Mouse (Mus musculus): ENCODE data around the gene Klc2.
"Not testable (repeated sequence)": the region's sequence is repeated elsewhere in the genome, so short reads cannot be mapped to it uniquely, and the experiment has no call there.

Klc2 gene

DNA sequence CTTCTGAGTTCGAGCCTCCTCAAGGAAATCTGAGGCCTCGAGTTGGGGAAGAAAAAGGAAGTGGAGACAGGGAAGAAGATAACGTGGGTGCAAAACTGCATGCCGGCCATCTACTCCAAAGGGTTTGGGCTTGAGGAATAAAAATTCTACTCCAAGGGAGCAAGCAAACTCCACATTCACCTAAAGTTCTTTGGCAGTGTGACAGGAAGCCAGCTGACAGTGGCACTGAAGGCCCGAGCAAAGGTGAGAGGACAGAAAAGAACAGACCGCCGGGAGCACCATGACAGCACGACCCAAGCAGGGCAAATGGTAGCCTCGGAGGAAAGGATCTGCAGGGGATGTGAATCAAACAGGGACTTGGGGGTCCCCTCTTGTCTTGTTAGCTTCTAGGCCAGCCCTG is 12.3 kb downstream of the Klc2 start:
- DNase-seq (ENCODE audit: low read depth, low spot score): no peak

DNA sequence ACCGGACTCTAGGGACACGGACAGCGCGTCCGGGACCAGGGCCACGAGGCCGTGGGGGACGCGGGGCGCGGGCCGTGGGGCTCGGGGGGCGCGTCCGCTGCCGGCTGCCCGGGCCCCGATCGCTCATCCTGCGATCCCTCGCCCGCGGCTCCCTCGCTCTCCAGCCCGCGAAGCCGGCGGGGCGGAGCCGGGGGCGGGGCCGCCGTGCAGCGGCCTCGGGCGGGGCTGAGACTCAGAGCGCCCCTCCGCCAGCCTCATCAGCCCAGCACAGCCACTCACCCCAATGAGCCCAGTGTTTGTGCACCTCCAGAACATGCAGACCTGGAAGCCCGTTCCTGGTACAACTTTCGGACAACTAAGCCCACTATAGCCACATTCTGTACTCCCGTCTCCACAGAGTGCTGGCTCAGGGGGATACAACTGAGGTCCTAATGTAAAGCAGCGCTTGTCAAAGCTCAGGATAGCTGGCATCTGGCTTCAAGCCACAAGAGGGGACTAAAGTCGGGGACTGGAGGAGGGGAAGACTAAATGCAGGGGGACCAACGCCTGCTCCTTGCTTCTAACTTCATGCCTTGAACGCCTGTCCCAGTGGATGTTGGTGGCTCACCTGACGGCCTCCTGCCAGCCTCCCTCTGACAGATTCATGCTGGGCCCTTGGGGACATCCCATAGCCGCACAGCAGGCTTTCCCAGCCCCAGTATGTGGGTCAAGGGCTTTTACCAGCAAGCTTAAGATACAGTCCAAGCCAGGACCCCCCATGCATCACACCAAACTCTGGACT is 19.8 kb downstream of the Klc2 start, which contains the start of gene Cnih2:
TSS of gene Cnih2 (minus strand) at position 159 of the 781 bp plus-strand sequence.
- no peak for DNase-seq (ENCODE audit: low read depth, low spot score)

DNA sequence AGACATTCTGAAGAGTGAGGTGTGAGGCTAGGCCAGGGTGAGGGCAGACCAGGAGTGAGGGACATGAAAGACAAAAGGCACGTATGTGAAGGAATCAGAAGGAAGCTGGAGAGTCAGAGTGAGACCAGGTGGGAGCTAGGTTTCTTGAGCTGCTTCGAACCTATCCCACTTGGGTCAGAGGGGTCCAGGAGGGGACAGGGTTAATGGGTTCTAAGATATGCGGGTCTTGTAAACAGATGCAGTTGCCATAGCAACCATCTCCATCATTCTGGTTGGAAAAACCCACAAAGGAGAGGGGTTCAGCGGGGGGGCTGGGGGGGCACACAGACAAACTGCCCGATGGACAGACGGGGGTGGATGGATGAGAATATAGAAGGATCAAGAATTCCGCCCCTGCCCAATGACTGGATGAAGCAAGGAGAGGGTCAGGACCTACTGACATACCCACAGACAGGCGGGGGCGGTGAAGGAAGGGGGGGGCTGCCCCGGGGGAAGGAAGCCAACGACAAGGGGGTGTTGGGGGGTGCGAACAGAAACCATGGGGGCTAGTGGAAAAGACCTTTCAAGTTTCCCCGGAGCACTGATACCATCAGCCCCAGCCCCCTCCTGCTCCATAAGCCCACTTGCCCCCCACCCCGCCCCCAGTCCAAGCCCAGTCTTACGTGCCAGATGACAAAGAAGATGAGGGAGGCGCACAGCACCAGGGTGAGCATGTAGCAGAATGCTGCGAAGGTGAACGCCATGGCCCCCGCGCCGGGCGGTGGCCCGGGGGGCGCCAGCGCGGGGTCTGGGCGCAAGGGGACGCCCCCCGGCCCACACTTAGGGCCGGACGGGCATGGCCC is 20.6 kb downstream of the Klc2 start:
- no peak for DNase-seq (ENCODE audit: low read depth, low spot score)

DNA sequence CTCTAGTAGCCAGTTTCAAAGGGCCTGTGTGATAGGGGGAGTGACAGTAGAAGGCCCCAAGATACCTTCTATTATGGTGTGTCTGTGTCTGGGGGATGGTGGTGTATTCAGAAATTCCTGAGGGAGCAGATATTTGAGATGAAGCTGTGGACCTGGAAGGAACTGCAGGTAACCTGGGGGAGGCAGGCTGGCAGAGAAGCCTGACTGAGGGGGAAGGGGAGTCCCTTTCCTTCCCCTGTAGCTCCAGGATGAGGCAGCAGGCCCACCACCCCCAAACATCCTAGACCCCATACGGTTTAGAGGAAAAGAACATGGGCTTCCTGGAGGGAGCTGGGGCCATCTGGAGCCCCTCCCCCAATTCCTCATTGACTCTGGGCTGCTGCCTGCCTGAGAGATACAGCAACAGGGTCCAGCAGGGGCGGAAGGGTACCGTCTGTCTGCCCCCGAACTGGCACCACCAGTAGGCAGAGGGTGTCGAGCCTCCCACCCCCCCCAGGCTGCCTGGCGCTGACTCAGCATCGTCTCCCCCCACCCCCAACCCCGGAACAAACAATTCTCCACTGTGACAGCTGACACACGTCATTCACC is 22.4 kb downstream of the Klc2 start:
- no peak for DNase-seq (ENCODE audit: low read depth, low spot score)

DNA sequence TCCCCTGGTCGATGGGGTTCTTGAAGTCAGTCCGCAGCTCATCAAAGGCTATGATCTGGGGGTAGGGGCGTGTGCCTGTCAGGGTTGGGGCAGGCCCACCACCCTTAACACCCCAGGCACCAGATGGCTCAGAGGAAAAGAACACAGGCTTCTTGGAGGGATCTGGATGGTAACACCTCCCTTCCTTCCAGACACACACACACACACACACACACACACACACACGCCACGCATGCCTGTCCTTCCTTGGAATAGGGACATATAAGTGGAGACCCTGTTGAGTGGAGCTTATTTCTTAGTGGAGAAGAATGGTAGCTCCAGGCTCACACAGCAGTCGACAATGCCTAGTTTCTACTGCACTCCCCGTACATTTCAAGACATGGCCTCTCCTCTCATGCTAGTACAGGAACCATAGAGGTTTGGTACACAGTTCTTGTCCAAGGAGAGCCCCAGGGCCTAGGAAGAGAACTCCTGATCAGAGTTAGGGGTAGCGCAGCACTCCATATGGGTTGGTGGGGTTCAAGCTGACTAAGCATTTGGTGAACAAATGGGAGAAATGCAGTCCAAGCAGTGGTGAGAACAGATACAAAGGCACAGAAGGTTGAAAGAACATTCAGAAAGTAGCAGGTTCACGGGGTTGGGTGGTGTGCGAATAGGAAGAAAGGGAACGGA is 23.5 kb downstream of the Klc2 start:
- DNase-seq (ENCODE audit: low read depth, low spot score): no peak

DNA sequence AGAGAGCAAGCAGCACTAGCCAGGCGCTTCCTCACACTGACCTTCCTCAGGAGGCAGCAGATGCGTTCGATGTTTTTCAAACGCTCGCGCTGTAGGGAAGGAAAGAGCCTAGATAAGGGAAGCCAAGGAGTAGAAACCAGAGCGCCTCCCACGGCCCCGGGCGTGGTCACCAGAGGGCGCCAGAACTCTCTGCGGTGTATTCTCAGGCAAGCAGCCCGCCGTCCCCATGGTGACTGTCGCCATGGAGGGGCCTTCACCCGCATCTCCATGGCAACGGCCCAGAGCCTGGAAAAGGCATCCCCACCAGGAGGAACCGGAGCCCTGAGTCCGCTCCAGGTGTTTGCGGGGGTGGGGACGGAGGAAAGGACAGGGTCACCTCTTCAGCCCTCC is 24.1 kb downstream of the Klc2 start:
- no peak for DNase-seq (ENCODE audit: low read depth, low spot score)

DNA sequence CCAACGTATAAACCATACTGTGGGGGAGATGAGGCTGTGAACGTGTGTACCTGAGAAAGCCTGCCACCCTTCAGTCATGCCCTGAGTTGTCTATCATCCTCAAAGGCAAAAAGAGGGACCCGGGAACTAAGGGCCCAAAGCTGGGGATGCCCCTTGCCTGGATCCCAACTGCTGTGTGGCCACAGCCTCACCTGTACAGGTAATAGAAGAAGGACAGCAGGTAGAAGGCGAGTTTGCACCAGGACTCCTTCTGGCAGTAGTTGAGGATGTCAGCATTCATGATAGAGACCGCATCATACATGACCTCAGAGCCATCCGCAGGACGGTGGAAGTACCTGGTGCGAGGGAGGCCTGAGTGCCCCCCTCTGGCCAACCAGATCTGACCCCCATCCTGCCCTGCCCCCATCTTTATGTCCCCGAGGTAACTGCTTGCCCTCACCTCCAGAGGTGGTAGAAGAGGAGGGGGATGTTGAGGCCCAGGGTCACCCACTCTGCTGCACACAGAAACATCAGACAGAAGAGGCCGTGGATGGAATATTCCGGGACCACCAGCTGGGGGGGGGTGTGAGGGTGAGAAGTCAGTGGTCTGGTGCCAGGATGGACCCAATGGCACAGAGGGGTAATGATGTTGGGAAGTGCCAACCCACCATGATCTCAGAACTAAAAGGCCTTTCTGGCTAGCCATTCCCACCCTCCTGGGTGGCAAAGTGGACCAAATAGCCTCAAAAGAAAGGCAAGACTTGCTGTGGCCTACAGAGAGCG is 24.7 kb downstream of the Klc2 start:
- DNase-seq (ENCODE audit: low read depth, low spot score): no peak

DNA sequence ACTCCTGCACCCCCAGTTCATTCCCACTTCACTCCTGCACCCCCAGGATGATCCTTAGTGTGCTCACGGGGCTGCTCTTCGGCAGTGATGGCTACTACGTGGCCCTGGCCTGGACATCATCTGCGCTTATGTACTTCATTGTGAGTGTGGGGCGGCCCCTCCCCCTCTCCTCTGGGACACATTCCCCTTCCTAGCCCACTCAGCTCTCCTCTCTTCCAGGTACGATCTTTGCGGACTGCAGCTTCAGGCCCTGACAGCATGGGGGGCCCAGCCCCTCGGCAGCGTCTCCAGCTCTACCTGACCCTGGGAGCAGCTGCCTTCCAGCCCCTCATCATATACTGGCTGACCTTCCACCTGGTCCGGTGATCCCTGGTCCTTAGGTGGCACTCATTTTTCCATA is 26.3 kb downstream of the Klc2 start:
- no peak for DNase-seq (ENCODE audit: low read depth, low spot score)

DNA sequence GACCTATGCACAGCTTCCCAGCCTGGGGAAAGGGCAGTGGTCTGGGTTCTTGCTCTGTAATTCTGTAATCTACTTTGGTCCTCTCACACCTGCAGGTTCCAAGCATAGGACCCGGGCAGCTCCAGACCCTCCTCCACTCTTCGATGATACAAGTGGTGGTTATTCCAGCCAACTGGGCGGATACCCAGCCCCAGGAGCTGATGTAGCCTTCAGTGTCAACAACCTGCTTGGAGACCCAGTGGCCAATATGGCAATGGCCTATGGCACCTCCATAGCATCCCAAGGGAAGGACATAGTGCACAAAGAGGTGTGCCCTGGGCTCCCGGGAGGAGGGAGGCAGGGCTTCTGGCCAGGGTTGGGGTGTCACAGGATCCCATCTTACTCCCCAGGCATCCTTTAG is 29.0 kb downstream of the Klc2 start:
- no peak for DNase-seq (ENCODE audit: low read depth, low spot score)

DNA sequence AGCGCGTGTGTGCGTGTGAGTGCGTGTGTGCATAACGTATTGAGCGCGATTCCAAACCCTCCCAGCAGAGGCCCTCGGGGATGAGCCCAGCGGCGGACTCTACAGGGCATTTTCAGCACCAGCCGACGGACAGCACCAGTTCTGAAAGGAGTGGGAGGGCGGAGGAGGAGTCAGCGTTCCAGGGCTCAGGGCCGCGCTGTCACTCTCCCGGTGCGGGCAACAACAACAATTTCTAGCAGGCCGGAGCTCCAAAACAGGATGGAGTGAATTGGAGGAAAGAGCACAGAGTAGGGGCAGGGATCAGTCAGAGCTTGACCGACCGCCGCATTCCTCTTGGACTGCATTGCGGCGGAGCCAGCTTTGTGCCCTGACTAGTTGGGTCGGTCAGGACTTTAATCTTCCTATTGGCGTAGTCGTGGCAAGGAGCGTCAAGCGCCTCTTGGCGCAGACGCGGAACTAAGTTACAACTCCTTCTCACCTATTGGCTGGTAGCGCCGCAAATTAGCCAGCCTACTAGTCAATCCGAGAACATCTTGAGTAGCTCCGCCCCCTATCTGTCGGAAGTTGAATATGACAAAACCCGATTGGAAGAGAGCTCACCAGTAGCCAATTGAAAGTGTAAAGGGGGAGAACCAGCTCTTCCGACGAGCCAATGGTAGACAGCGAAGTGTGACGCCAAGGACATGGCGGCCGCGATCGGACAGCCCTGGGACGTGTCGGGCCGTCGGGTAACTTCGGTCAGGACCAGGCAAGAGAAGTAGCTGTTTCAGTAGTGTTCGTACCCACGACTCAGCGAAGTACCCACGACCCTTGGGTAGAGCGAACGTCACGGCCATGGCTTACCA is 30.3 kb downstream of the Klc2 start, which contains the start of gene Yif1a:
TSS of gene Yif1a (plus strand) at position 655 of the 845 bp plus-strand sequence.
- peak; percentile 99 for DNase-seq (ENCODE audit: low read depth, low spot score)

DNA sequence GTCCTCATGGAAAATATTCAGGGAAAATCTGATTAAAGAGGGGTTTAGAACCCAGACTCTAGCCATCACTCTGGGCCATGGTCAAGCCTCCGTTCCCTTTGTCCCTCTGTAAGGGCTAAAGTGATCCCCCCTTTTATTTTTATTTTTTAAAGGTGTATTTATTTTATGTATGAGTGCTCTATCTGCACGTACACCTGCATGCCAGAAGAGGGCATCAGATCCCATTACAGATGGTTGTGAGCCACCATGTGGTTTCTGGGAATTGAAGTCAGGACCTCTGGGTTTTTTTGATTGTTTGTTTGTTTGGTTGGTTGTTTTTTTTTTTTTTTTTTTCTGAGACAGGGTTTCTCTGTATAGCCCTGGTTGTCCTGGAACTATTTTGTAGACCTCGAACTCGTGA is 31.8 kb downstream of the Klc2 start:
- DNase-seq (ENCODE audit: low read depth, low spot score): not testable (repeated sequence)

DNA sequence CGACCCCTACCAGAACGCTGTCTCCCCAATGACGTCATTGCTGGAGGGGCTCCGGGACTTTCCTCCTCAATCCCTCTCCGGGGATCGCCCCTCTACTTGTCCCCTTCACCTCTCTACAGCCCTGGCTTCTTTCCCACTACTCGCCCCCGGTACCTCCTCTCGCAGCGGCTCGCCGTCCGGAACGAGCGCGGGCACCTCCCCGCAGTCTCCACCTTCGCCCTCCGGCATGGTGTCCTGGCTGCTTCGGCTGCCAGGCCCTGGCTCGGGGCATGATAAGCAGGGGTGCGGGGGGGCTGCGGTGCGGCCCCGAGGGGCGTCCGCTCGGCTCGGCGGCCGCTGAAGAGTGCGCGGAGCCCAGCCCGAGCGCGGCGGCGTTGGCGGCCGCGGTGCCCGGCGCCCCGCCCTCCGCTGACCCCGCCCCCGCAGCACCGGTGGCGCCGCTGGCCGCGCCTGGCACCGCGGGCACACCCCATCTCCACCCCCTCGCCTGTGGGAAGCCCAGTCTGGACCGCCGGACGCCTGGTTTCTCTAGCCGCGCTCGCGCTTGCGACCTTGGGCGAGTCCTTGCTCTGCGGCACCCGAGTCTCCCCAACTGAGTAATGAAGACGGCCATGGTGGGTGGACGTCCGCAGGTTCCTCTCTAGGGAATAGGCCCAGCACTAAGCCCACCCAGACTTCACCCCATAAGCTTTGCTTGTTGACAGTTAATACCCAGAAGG is 33.1 kb downstream of the Klc2 start, which contains the start of gene Tmem151a:
TSS of gene Tmem151a (minus strand) at position 387 of the 719 bp plus-strand sequence.
- DNase-seq (ENCODE audit: low read depth, low spot score): no peak

DNA sequence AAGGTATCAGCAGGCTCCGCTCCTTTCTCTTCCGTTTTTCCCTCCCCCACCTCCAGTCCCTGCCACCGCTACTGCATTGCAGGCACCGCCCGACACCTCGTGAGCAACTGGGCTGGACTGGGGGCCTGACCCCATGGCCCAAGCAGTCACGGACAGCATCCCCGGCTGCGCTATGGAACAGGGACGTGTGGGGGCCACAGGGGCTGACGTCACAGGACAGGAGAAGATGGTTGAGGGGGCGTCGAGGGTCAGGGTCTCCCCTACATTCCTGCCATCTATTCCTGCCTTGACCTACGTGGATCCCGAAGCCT is 33.6 kb downstream of the Klc2 start:
- no peak for DNase-seq (ENCODE audit: low read depth, low spot score)

DNA sequence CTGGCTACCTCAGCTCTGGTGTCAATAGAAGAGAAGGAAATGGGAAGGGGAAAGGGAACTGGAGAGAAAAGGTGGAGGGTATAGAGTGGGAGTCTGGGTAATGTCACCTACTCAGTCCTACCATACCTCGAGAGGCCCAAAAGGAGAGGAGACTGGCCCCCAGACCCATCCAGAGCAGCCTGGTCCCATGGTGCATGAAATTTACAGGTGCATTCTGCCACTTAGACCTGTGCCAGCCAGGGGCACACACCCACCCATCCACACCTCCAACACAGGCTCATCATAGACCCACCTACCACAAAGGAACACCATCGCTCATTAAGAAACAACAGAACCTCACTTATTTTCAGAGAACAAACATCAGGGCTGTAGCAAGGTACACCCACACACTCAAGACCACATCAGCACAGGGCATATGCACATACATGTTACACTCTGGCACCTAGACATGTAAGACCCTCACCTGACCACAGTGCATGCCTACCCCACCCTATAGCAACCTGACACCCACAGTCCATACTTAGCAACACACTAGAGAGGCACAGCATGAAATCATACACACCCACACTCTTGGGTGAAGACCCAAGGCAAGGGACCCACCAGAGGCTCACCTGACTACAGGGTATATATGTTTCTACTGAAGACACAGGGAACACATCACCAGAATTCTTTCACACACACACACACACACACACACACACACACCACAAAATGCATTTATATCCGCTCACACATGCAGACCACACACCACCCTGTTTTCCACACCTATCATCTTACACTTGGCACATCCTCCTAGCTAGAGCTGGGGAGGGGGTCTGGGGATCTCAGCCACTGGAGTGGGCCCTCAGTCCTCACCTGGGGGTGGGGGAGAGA is 34.2 kb downstream of the Klc2 start:
- no peak for DNase-seq (ENCODE audit: low read depth, low spot score)

DNA sequence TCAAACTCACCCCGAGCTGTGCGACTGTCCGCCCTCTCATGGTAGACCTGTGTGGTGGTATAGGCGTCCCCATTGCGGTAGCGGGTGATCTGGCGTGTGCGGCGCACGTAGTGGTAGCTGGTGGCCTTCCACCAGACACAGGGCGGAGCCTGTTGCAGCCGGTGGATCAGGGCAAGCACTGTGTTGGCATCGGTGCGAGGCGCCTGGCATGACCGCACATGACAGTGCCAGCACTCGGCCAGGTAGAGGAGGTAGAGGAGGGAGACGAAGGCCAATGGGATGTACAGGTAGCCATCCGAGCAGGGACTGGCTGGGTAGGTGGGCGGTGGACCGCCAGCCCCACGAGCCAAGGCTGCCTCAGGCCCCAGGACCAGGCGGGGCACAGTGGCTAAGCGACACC is 35.8 kb downstream of the Klc2 start:
- no peak for DNase-seq (ENCODE audit: low read depth, low spot score)

DNA sequence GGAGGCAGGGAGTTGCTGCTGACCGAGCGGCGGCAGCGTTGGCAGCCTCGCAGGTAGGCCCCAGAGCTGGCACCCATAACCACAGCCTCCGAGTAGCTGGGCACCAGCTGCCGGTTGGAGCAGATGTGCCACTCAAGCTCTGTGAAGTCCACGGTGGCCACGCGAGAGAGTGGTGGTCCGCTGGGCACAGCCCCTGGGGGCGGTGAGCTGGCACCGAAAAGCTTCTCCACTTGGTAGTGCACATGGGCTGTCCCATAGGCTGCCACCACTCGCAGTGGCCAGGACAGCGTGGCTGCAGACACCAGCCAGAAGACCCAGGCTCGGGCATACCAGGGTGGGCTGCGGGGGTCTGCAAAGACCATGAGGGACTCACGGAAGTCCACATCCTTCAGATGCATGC is 36.4 kb downstream of the Klc2 start:
- DNase-seq (ENCODE audit: low read depth, low spot score): no peak

DNA sequence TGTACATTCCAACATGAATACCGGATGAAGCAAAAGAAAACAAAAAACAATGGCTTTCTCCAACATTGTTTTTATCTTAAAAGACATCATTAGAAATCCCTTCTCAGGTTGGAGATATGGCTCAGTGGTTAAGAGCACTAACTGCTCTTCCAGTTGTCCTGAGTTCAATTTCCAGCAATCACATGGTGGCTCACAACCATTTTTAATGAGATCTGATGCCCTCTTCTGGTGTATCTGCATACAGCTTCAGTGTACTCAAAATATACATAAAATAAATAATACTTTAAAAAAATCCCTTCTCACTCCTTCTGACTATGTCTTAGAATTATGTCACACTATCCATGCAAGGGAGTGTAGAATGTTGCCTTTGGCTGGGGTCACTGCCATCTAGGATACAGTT is 39.1 kb downstream of the Klc2 start:
- no peak for DNase-seq (ENCODE audit: low read depth, low spot score)

DNA sequence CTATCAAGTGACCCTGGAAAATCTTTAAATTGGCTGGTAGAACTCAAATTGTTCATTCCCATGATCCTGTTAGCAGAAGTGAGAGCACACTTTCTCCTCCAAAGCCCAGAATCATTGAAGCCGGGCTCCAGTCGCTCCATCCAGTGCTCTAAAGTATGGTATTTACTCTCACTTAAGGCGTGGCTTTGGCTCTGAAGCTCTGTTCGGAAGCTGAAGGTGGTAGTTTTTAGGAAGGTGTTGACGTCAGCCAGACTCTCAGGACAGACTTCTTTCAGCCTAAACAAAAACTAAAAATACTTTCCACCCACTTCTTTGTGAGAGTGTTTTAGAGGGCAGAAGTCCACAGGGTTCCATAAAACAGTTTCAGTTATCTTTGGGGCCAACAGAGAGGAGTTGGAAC is 44.8 kb downstream of the Klc2 start:
- DNase-seq (ENCODE audit: low read depth, low spot score): no peak

DNA sequence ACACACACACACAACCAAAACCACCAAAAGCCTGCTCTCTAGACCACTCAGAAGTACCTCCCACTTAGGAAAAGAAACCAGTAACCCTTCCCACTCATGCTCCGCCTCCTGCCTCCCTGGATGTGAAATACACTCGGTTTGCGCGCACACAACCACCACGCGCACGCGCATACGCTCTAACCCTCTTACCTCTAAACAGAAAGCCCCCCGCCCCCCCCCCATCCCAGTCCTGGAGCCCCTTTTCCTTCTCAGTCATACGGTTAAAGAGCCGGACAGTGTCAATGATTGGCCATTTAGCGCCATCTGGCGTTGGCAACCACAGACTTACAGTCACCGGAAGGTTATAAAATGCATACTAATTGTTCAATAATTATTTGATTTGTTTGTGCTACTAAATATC is 45.3 kb downstream of the Klc2 start:
- DNase-seq (ENCODE audit: low read depth, low spot score): no peak
